Mouse (Mus musculus): ENCODE results near the gene Flt1. TPM values are rescaled to one million over a fixed set of nuclear protein-coding genes. Genes with fewer than 3 reads are reported as not detected.

The Flt1 gene
- polyA plus RNA-seq (2017; shearing (Covaris generic)): not detected

DNA sequence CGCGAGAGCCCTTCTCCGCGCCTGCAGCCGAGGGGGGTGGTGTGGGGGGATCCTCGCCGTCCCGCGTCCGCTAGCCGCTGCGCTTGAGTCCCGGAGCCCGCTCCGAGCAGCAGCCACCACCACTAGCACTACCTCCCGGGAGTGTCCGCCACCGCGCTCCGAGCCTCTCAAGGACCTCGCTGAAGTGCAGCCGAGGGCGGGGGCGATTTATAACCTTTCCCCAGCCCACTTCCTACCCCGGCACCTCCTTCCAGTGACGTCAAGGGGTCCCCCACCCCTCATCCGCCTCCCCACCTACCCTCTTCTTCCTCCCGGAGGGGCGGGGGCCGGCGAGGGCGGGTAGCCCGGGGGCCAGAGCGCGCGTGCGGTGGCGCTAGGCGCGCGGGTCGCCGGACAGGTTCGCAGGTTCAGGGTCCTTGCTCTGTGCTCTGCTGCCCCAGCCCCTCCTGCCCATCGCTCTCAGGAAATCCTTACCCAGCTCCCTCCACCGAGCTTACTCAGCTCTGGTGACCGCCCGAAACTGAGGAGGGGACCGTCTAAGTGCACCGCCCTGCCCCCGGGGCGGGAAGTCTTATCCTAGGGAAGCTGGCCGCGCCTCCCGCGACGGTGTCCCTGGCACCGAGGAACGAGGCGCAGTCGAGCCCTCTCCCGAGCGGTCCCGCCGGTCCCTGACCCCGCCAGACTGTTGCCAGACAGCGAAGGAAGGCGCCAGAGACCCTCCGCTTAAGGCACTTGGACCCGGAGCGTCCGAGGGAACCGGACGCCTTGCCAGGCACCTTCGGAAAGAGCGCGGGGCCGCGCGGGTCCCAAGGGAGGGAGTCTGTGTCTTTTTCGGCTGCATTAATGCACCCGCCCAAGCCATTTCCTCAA, at the start of gene Flt1:
Gene Flt1, minus strand, starts transcription at position 181 of the 870 bp plus-strand sequence.

Other genes with a start within 250 kb of the Flt1 start
- 411 TPM for gene Pomp, start 134.4 kb upstream of the Flt1 start, polyA plus RNA-seq (2017; shearing (Covaris generic))
- 31.1 TPM for gene Slc46a3, start 168.8 kb upstream of the Flt1 start, polyA plus RNA-seq (2017; shearing (Covaris generic))
- 1.7 TPM for gene Mtus2, start 231.3 kb upstream of the Flt1 start, polyA plus RNA-seq (2017; shearing (Covaris generic))

Data from inflammation-experienced regulatory T-cells, adult 16 weeks (primary cell).